Mouse (Mus musculus) liver, embryonic 16.5 days (tissue): ENCODE data around the gene Naglu. TPM values are rescaled to one million over a fixed set of nuclear protein-coding genes. Genes with fewer than 3 reads are reported as not detected.
A peak's percentile ranks its signal among the peaks of the same experiment; 100 is the strongest.

ENCODE experiments used
- ATAC-seq: fragments of 200-750 bp; cut with Nextera tagmentation; 2 replicates; pipeline ENCODE4 v1.8.0; 2017; ENCODE audit warnings: low read depth, mild to moderate bottlenecking, moderate number of reproducible peaks, moderate library complexity
- H3K27ac ChIP-seq: fragments of 300-500 bp; sonication (generic); 2 replicates; pipeline ENCODE4 v1.5.1; 2014; ENCODE audit warnings: mild to moderate bottlenecking, low read length
- H3K27me3 ChIP-seq: fragments of 300-500 bp; sonication (generic); 2 replicates; pipeline ENCODE4 v1.6.1; 2014; ENCODE audit warnings: low read depth, low read length, mixed read lengths; ENCODE audit not compliant: control insufficient read depth, insufficient read depth
- H3K36me3 ChIP-seq: fragments of 300-500 bp; sonication (generic); 2 replicates; pipeline ENCODE4 v1.6.1; 2014; ENCODE audit warnings: mild to moderate bottlenecking; ENCODE audit not compliant: control insufficient read depth, insufficient read depth
- H3K4me1 ChIP-seq: fragments of 300-500 bp; sonication (generic); 2 replicates; pipeline ENCODE4 v1.6.1; 2014; ENCODE audit warnings: low read depth, low read length, mixed read lengths; ENCODE audit not compliant: control insufficient read depth
- H3K4me2 ChIP-seq: fragments of 300-500 bp; sonication (generic); 2 replicates; pipeline ENCODE4 v1.6.1; 2014; ENCODE audit warnings: low read depth, low read length, mixed read lengths
- H3K4me3 ChIP-seq: fragments of 300-500 bp; sonication (generic); 2 replicates; pipeline ENCODE4 v1.5.1; 2014; ENCODE audit warnings: low read depth, mild to moderate bottlenecking, low read length
- H3K9ac ChIP-seq: fragments of 300-500 bp; sonication (generic); 2 replicates; pipeline ENCODE4 v1.6.1; 2014; ENCODE audit warnings: low read depth, low read length
- H3K9me3 ChIP-seq: fragments of 300-500 bp; sonication (generic); replicated peaks from 2 replicates; pipeline ENCODE4 v1.6.1; 2016; ENCODE audit warnings: low read length; ENCODE audit not compliant: control insufficient read depth
- WGBS: fragments of 180-500 bp; shearing (Covaris S2); extraction: QIAGEN DNeasy Blood & Tissue Kit; methylation state at CpG from one replicate; pipeline ENCODE4 v1.1.7; 2014; ENCODE audit not compliant: insufficient replicate concordance; 5-methylcytosine and 5-hydroxymethylcytosine counted together
- polyA plus RNA-seq: library from polyadenylated mRNA; unstranded; fragments of >200 nt; fragmentation: Nextera tagmentation; extraction: Ambion mirVana; gene quantifications from 2 replicates; pipeline ENCODE4 v1.2.1, GENCODE M21; 2015

Gene Naglu
- polyA plus RNA-seq, 1 experiment from 2014 or later, result 7.2 TPM

GRCm38 (mm10) chr11:101034614-101035327 lies 35.0 kb upstream of the Naglu start:
- WGBS, result 90% methylated on average over 8 of the region's 8 CpGs
- H3K36me3 ChIP-seq, result peaks cover 72% of the 10 kb centered on the region

DNA sequence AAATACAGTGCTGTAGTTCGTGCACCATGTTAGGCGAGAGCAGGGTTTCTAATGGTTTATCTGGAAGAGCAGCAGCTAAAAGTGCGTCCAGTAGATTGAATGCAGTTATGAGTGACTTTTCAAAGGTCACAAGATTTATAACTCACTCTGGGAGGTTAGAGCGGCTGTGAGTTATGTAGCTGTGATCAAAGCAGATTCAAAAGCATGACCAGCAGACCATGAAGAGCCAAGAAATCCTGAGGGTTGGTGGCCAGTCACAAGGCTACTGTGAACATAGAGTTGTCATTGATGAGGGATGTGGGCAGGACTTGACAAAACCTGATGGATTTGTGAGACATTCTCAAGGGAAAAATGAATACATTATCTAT lies 34.5 kb upstream of the Naglu start:
- Histone ChIP-seq H3K4me1 (no peaks in the 10 kb centered on the region), H3K27ac (no peak overlapping the region), H3K4me2 (no peak overlapping the region), H3K4me3 (no peak overlapping the region), H3K9ac (no peak overlapping the region), H3K36me3 (peaks cover 72% of the 10 kb centered on the region), H3K27me3 (no peaks in the 10 kb centered on the region), H3K9me3 (no peaks in the 10 kb centered on the region)
- WGBS, result 83% methylated on average over 4 of the region's 4 CpGs
- ATAC-seq, result no peak

More at GRCm38 (mm10) chr11:101034614-101035327, 35.0 kb upstream of the Naglu start:
- Histone ChIP-seq H3K4me1 (no peaks in the 10 kb centered on the region), H3K9me3 (no peaks in the 10 kb centered on the region), H3K27me3 (no peaks in the 10 kb centered on the region), H3K4me3 (no peak overlapping the region), H3K27ac (no peak overlapping the region), H3K4me2 (no peak overlapping the region), H3K9ac (no peak overlapping the region)
- no peak for ATAC-seq

GRCm38 (mm10) chr11:101037795-101038194 lies 32.0 kb upstream of the Naglu start:
- H3K9ac ChIP-seq, result no peak overlapping the region
- H3K4me2 ChIP-seq, result no peak overlapping the region
- H3K9me3 ChIP-seq, result no peaks in the 10 kb centered on the region
- no peaks in the 10 kb centered on the region for H3K4me1 ChIP-seq
- no peaks in the 10 kb centered on the region for H3K27me3 ChIP-seq
- no peak overlapping the region for H3K27ac ChIP-seq
- ATAC-seq, result no peak
- no peak overlapping the region for H3K4me3 ChIP-seq
- H3K36me3 ChIP-seq, result peaks cover 74% of the 10 kb centered on the region
- 84% methylated on average over 10 of the region's 10 CpGs for WGBS

GRCm38 (mm10) chr11:101045826-101046225 lies 24.0 kb upstream of the Naglu start:
- no peaks in the 10 kb centered on the region for H3K9me3 ChIP-seq
- H3K36me3 ChIP-seq, result peaks cover 86% of the 10 kb centered on the region
- 87% methylated on average over 4 of the region's 4 CpGs for WGBS
- no peaks in the 10 kb centered on the region for H3K4me1 ChIP-seq
- no peak overlapping the region for H3K27ac ChIP-seq
- ATAC-seq, result no peak
- no peak overlapping the region for H3K4me2 ChIP-seq
- no peaks in the 10 kb centered on the region for H3K27me3 ChIP-seq
- H3K9ac ChIP-seq, result no peak overlapping the region
- H3K4me3 ChIP-seq, result no peak overlapping the region

- Histone ChIP-seq H3K27me3 (no peaks in the 10 kb centered on the region), H3K4me3 (no peak overlapping the region), H3K27ac (no peak overlapping the region), H3K4me2 (no peak overlapping the region), H3K36me3 (peaks cover 88% of the 10 kb centered on the region), H3K9ac (no peak overlapping the region), H3K9me3 (no peaks in the 10 kb centered on the region), H3K4me1 (no peaks in the 10 kb centered on the region)
- WGBS, result 44% methylated on average over 9 of the region's 9 CpGs
- peak; percentile 21; the same call in 1 of the 2 replicates for ATAC-seq
Observed at GRCm38 (mm10) chr11:101046440-101046839, 23.4 kb upstream of the Naglu start.

DNA sequence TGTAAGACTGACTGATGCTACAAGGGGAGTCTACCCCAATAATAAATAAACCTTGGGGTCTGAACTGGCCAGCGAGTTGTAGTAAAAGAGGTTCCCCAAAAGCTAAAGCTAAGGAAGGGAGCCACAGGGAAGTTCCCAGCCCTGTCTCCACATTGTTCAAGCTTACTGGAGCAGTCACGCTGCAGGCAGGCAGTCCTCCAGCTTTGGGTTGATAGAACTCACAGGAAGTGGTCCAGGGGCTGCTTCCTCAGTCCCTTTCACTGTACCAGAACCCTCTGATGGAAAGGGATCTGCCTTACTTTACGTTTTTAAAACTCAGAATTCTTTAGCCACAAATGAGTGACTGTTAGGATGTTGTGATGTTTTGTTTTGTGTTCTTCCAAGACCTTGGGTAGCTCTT lies 22.3 kb upstream of the Naglu start:
- Histone ChIP-seq H3K4me3 (no peak overlapping the region), H3K27me3 (no peaks in the 10 kb centered on the region), H3K36me3 (peaks cover 89% of the 10 kb centered on the region), H3K27ac (no peak overlapping the region), H3K9me3 (no peaks in the 10 kb centered on the region), H3K4me2 (no peak overlapping the region), H3K4me1 (no peaks in the 10 kb centered on the region), H3K9ac (no peak overlapping the region)
- WGBS, result 56% methylated on average over 3 of the region's 3 CpGs
- no peak for ATAC-seq

DNA sequence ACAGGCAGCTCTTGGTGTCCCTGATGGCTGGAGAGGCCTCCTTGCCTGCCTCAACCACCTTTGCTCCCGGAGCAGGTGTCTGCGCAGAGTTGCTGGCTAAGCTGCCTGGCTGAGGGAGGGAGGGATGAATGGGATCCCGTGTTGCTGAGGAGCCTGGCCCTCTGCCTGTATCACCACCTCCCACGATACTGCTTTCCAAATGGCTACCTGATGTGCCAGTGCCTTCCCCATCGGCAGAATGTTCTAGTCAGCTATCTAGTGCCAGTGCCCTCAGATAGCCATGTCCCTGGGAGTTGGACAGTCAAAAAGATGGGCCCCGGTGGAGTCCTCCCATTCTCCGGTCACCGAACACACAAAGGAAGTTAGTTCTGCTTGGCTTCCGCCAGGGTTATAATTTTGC lies 19.5 kb upstream of the Naglu start:
- no peak overlapping the region for H3K9ac ChIP-seq
- no peaks in the 10 kb centered on the region; the same call in 1 of the 2 replicates for H3K4me1 ChIP-seq
- WGBS, result 89% methylated on average over 9 of the region's 9 CpGs
- H3K9me3 ChIP-seq, result peaks cover 3% of the 10 kb centered on the region; the same call in 1 of the 2 replicates
- no peak overlapping the region for H3K4me3 ChIP-seq
- no peak overlapping the region for H3K4me2 ChIP-seq
- peaks cover 79% of the 10 kb centered on the region for H3K36me3 ChIP-seq
- no peaks in the 10 kb centered on the region for H3K27me3 ChIP-seq
- H3K27ac ChIP-seq, result no peak overlapping the region
- ATAC-seq, result no peak

DNA sequence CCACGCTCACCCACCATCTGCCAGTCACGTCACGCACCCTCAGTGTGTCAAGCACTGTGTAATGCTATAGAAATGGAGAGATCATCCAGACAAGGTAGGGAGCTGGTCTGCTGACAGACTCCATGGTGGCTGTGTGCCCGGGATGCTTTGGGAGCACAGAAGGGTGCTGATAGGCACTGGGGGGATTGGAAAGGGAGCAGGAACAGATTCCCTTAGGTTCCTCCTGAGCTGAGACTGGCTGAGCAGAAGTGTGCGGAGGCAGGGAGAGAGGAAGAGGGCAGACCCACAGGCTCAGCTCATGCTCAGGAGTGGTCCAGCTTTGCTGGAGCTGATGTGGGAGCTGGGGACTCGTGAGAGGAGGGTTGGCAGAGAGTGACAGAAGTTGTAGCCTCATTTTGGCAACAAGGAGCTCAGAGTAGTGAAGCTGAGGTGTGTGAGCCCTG lies 18.7 kb upstream of the Naglu start:
- Histone ChIP-seq H3K27ac (no peak overlapping the region), H3K4me1 (no peaks in the 10 kb centered on the region; the same call in 1 of the 2 replicates), H3K4me3 (no peak overlapping the region), H3K4me2 (no peak overlapping the region), H3K9me3 (peaks cover 3% of the 10 kb centered on the region; the same call in 1 of the 2 replicates), H3K27me3 (no peaks in the 10 kb centered on the region), H3K9ac (no peak overlapping the region), H3K36me3 (peaks cover 79% of the 10 kb centered on the region)
- ATAC-seq, result no peak
- 86% methylated on average over 6 of the region's 6 CpGs for WGBS

DNA sequence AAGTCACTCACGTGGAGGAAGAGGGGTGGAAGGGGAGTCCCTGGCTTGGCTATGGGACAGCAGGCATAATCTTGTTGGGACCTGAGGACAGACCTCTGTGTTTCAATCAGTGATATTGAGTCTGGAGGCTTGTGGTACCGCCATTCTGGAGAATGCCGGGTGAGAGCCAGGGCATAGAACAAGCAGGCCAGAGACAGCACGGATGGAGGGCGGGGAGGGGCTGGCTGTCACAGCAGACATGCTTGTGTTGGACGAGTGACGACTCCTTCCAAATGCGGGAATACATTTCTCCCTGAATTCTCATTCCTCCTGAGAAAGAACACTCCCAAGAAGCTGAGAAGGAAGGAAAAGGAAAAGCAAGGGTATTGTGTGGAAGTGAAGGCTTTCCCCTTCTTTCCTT lies 18.2 kb upstream of the Naglu start:
- Histone ChIP-seq H3K9me3 (peaks cover 3% of the 10 kb centered on the region; the same call in 1 of the 2 replicates), H3K27me3 (no peaks in the 10 kb centered on the region), H3K27ac (no peak overlapping the region), H3K36me3 (peaks cover 75% of the 10 kb centered on the region), H3K4me2 (no peak overlapping the region), H3K4me3 (no peak overlapping the region), H3K4me1 (no peaks in the 10 kb centered on the region; the same call in 1 of the 2 replicates), H3K9ac (no peak overlapping the region)
- ATAC-seq, result no peak
- WGBS, result 84% methylated on average over 8 of the region's 8 CpGs
